Mouse (Mus musculus): ENCODE measurements around the gene Cdh20.

Gene Cdh20

DNA sequence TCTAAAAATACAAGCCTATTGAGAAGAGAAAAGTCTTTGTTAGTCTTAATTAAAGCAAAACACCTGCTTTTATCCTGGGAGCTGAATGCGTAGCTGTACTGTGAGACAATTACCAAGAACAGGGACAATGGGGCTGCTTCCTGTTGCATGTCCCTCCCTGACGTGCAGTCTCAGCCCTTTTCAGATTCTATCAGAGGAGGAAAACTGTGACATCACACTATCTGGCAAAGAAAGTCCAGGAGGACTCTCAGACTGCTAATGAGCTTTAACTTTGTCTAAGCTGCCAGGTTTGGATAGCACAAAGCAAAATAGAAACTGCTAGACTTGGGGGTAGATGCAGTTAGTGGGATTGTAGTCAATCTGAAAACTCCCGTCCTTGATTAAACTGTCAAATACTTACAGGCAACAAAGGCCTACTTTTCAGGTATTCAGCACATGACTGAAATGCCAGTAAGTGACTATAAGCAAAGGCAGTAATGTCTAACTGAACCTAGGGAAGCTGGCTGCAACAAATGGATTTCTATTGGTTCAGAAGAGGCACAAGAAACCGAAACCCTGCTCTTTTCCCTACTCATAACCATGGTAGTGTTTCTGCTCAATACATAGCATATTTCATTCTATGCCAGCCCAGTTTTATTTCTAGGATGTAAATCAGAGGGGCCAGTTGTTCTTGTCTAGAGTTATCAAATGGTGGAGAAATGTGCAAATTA, 70.0 kb downstream of the Cdh20 start:
- no peak for DNase-seq (ENCODE audit: low read depth, low spot score)
- Histone ChIP-seq H3K36me3 (ENCODE audit: control insufficient read depth, insufficient read depth, low read length, poor library complexity, severe bottlenecking) (no peaks in the 10 kb centered on the region), H3K27me3 (ENCODE audit: control insufficient read depth, insufficient read depth, low read length, poor library complexity, severe bottlenecking) (no peaks in the 10 kb centered on the region)

DNA sequence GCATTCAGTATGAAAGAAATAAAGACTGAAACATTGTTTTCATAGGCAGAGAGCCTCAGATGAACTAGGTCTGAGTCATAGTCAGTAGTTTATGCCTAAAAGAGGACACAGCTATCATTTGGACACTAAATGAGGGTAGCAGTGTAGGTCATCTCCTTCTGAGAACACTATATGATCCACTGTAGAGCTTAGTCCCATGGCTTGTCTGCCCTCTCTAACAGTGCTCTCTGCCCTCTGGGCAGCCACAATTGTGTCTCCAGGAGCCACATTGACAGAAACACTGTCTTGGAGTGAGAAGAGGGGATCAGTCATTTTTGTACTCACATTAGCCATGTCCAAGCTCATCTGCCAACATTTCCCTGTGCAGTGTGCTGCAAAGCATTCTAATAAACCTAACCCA, 70.7 kb downstream of the Cdh20 start:
- no peak for DNase-seq (ENCODE audit: low read depth, low spot score)
- H3K36me3 ChIP-seq (ENCODE audit: control insufficient read depth, insufficient read depth, low read length, poor library complexity, severe bottlenecking), result no peaks in the 10 kb centered on the region
- H3K27me3 ChIP-seq (ENCODE audit: control insufficient read depth, insufficient read depth, low read length, poor library complexity, severe bottlenecking), result no peaks in the 10 kb centered on the region

DNA sequence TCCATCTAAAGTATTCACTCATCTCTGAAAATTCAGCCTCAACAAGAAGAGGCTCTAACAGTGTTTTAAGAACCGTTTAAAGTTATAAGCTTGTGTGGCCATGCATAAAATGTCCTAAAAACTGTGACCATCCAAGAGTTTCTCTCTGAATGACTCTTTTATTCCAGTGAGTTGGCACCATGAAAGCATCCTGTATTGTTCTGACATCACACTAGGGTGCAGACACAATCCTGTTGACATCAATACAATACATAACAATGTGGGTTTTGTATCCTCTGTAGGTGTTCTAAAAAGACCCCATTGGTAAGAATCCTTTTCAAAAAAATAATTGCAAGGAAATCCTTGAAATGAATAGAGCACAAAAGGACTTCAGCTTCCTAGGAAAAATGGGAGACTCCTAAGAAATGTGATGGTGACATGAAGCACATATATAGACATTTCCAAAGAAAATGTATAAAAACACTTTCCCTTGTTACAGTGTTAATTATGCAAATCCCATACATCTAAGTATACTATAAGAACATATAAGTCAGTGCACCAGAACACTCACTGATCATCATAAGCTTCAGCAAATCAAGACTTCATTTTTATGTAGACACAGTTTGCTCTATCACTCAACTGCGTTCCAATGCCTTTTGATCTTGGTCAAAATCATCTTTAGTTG, 80.1 kb downstream of the Cdh20 start:
- DNase-seq (ENCODE audit: low read depth, low spot score), result no peak

DNA sequence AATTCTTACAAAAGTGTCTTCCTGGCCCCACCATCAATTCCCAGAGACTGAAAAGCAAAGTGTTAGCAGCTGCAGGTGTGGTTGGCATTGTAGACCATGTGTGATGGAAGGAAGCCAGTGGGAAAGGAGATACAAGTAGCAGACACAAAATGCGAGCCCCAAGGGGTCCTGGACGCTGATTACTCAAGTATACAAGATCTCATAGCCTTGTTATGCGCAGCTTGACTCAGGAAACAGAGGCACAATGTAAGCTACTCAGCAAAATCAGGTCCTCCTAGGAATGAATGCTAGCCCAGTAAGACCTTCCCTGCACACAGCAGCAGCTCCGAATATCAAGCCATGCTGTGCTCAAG, 80.6 kb downstream of the Cdh20 start:
- DNase-seq (ENCODE audit: low read depth, low spot score), result no peak
- H3K27me3 ChIP-seq (ENCODE audit: control insufficient read depth, insufficient read depth, low read length, poor library complexity, severe bottlenecking), result no peaks in the 10 kb centered on the region
- no peaks in the 10 kb centered on the region for H3K36me3 ChIP-seq (ENCODE audit: control insufficient read depth, insufficient read depth, low read length, poor library complexity, severe bottlenecking)

More for the DNA sequence above, 80.1 kb downstream of the Cdh20 start:
- Histone ChIP-seq H3K36me3 (ENCODE audit: control insufficient read depth, insufficient read depth, low read length, poor library complexity, severe bottlenecking) (no peaks in the 10 kb centered on the region), H3K27me3 (ENCODE audit: control insufficient read depth, insufficient read depth, low read length, poor library complexity, severe bottlenecking) (no peaks in the 10 kb centered on the region)

DNA sequence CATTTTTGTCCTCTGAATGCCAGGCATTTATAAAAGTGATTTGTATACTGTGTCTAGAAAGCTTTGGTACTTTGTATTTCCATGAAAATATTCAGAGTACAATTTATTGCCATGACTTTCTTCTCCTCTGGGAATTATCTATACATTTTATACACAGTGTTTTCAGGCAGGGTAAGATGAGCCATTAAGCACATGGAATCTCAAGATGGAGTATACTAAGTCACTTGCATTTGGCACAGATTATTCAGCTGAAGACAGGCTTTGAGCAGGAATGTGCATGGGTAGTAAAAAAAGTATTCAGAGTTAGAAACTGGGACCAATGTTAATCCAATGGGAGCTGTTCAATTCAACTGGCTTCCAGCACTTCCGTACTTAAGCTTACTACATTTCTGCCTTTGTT, 109.1 kb downstream of the Cdh20 start:
- Histone ChIP-seq H3K27me3 (ENCODE audit: control insufficient read depth, insufficient read depth, low read length, poor library complexity, severe bottlenecking) (no peaks in the 10 kb centered on the region), H3K36me3 (ENCODE audit: control insufficient read depth, insufficient read depth, low read length, poor library complexity, severe bottlenecking) (no peaks in the 10 kb centered on the region)
- DNase-seq (ENCODE audit: low read depth, low spot score), result no peak

DNA sequence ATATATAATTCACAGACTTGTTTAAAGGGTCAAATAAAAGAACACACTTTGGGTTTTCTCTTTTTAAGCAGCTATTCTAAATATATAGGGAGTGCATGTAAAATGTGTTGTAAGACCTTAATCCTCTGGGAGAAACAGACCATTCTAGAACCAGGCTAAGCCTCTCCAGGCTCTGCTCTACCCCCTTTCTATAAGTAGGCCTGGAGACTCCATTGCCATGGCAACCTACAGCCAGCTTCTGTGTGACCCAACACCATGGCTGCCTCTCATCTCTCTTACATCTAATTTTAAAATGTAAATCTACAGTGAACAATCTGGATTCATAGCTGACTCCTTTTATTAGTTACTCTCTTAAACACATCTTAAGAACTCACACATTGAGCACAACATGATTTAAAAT, 133.5 kb downstream of the Cdh20 start:
- no peaks in the 10 kb centered on the region for H3K36me3 ChIP-seq (ENCODE audit: control insufficient read depth, insufficient read depth, low read length, poor library complexity, severe bottlenecking)
- DNase-seq (ENCODE audit: low read depth, low spot score), result no peak

DNA sequence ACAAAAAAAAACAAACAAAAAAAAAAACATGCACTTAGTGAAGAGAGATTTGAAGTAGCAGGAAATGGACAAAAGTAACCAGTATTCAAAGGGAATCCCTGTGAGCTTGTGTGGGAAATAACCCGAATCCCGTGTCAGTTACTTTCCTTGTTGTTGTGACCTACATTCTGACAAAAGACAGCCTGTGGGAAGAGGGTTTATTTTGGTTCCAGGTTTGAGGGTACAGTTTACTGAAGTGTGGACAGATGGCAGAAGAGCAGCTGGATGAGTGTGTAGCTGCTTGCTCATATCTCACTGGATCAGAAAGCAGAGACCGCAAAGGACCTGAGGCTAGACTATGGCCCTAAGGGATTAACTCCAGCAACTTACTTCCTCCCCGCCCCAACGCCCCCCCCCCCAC, 135.1 kb downstream of the Cdh20 start:
- no peaks in the 10 kb centered on the region for H3K27me3 ChIP-seq (ENCODE audit: control insufficient read depth, insufficient read depth, low read length, poor library complexity, severe bottlenecking)
- DNase-seq (ENCODE audit: low read depth, low spot score), result no peak
- H3K36me3 ChIP-seq (ENCODE audit: control insufficient read depth, insufficient read depth, low read length, poor library complexity, severe bottlenecking), result no peaks in the 10 kb centered on the region

More for the DNA sequence above, 133.5 kb downstream of the Cdh20 start:
- H3K27me3 ChIP-seq (ENCODE audit: control insufficient read depth, insufficient read depth, low read length, poor library complexity, severe bottlenecking), result no peaks in the 10 kb centered on the region

DNA sequence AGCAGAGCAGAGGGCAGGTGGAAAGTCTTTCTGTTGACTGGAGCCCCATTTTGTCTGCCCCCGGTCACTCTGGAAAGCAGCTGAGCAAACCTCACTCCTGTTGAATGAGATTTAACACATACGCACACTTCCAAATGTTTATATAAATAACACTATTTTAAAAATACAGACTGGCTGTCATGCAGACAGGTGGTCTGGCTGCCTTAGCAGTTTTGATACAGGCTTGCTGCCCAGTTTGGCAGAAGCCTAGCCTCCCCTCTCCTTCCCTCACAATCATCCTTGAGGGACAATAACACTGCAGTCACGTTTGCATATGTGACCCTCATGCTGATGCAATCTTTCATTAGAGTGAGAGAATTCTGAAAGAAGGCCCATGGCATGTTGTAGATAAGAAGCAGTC, 144.1 kb downstream of the Cdh20 start:
- no peak for DNase-seq (ENCODE audit: low read depth, low spot score)

DNA sequence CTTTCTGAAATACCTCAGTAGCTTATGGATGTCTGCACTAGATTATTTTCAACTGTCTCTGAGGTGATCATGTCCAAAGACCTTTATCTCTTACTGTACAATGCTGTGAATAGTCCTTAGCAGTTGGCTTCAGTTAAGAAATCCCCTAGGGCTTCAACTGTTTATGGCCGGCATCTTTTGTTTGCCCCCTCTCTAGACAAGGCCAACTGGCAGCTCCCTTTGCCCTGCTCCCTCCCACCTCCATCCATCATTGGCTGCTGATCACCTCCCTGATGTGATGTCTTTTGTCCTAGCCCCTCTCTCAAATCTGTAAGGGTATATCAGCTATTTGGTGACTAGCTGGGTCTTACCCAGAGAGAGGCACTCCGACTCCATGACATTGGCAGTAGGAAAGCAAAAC, 148.2 kb downstream of the Cdh20 start:
- DNase-seq (ENCODE audit: low read depth, low spot score), result no peak
- no peaks in the 10 kb centered on the region for H3K27me3 ChIP-seq (ENCODE audit: control insufficient read depth, insufficient read depth, low read length, poor library complexity, severe bottlenecking)
- no peaks in the 10 kb centered on the region for H3K36me3 ChIP-seq (ENCODE audit: control insufficient read depth, insufficient read depth, low read length, poor library complexity, severe bottlenecking)

More for the DNA sequence above, 144.1 kb downstream of the Cdh20 start:
- H3K27me3 ChIP-seq (ENCODE audit: control insufficient read depth, insufficient read depth, low read length, poor library complexity, severe bottlenecking), result no peaks in the 10 kb centered on the region
- no peaks in the 10 kb centered on the region for H3K36me3 ChIP-seq (ENCODE audit: control insufficient read depth, insufficient read depth, low read length, poor library complexity, severe bottlenecking)

DNA sequence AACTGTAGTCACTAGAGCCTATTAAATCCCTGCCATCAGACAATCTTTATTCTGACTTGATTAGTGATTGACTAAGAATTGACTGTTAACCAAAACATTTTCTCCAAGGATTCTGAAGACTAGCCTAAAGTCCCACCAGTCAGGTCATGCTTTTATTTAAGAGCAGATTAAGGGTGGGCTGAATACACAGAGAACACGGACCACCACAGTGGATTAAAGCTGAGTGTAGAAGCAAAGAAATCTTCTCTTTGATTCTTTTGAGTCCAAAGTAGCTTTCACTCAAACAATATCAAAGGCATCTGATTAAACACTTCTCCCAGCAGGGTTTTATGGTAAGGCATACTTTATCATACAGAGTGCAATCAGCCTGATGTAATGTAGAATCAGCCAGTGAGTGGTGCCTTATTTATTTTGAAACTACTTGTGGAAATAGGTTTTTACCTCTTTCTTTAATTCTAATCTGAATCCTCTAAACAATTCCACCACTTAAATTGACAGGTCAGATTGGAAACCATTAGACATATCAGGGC, 149.0 kb downstream of the Cdh20 start:
- Histone ChIP-seq H3K27me3 (ENCODE audit: control insufficient read depth, insufficient read depth, low read length, poor library complexity, severe bottlenecking) (no peaks in the 10 kb centered on the region), H3K36me3 (ENCODE audit: control insufficient read depth, insufficient read depth, low read length, poor library complexity, severe bottlenecking) (no peaks in the 10 kb centered on the region)
- no peak for DNase-seq (ENCODE audit: low read depth, low spot score)

DNA sequence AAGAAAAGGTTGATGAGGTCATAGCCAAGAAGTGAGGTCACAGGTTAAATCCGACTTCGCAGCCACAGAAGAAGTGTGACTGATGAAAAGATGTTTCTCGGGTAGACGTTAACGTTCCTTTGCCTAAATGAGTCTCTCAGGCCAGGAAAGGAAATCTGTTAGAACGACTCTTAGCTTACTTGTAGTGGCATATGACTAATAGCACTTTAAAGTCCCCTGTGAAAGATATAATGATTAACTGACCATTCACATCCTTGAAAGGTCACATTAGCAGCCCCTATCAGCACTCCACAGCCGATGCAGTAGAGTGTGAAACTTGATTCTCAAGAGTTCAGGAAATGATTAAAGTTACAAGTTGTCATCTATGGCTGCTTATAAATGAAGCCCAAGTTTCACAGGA, 164.7 kb downstream of the Cdh20 start:
- DNase-seq (ENCODE audit: low read depth, low spot score), result no peak

DNA sequence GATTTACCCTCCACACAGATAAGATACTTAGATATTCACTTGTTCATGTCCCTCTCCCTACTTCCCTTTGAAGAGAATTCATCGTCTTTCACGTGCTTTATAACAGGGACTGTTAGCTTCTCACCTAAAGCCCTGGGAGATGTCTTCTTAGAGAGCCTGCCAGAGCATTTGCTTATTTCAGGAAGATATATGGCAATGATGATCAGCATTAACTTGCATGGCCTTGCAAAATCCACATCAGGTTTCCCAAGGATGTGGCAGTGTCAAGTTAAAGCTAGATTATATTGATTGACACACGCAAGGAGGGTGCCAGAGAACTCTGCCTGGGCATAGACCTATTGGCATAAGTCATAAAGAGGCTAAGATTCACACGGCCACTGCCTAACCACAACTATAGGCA, 168.6 kb downstream of the Cdh20 start:
- Histone ChIP-seq H3K36me3 (ENCODE audit: control insufficient read depth, insufficient read depth, low read length, poor library complexity, severe bottlenecking) (no peaks in the 10 kb centered on the region), H3K27me3 (ENCODE audit: control insufficient read depth, insufficient read depth, low read length, poor library complexity, severe bottlenecking) (no peaks in the 10 kb centered on the region)
- DNase-seq (ENCODE audit: low read depth, low spot score), result no peak

More for the DNA sequence above, 164.7 kb downstream of the Cdh20 start:
- no peaks in the 10 kb centered on the region for H3K27me3 ChIP-seq (ENCODE audit: control insufficient read depth, insufficient read depth, low read length, poor library complexity, severe bottlenecking)
- no peaks in the 10 kb centered on the region for H3K36me3 ChIP-seq (ENCODE audit: control insufficient read depth, insufficient read depth, low read length, poor library complexity, severe bottlenecking)

DNA sequence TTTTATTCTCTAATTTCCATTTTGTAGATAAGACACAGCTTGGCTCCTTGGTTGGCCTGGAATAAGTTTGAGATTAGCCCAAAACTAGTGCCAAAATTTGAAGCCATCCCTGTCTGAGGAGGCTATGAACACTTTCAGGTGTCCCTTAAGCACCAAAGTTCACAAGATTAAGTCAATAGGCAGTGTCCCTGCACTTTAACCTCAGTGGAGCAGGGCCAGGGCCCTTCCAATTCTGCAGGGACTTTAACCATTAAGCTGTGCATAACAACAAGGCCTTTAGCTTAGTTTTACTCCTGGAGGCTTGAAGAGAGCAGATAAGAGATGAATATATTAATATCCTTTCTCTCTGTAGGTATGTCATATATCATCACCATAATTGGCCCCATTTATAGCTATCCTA, 170.8 kb downstream of the Cdh20 start:
- H3K36me3 ChIP-seq (ENCODE audit: control insufficient read depth, insufficient read depth, low read length, poor library complexity, severe bottlenecking), result no peaks in the 10 kb centered on the region

DNA sequence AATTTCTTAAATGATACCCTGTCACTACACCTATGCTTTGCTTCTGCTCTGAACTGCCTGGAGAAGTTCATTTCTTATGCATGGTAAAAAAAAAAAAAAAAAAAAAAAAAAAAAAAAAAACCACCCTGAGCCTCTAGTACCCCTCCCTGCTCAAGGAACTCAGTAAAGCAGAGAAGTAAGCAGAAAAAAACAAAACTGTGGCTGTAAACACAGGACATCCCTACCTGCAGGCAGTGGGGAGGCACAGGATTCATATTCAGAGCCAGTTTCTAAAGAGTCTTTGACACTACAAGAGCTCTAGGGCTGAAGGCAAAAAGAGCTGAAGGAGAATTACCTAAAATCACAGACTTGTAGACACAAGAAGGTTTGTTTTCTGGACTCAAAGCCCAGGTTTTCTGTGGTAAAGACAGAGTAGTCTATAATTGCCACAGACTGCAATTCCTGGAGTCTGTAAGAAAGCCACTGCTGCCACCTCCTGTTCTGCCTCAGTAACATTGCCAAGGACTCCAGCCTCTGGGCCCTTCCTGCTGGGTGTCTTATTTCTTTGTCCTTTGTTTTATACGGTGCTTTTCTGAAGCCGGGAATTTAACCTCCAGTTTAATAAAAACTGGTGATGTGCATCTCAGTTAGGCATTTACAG, 176.3 kb downstream of the Cdh20 start:
- no peak for DNase-seq (ENCODE audit: low read depth, low spot score)
- H3K36me3 ChIP-seq (ENCODE audit: control insufficient read depth, insufficient read depth, low read length, poor library complexity, severe bottlenecking), result no peaks in the 10 kb centered on the region
- no peaks in the 10 kb centered on the region for H3K27me3 ChIP-seq (ENCODE audit: control insufficient read depth, insufficient read depth, low read length, poor library complexity, severe bottlenecking)

More for the DNA sequence above, 170.8 kb downstream of the Cdh20 start:
- DNase-seq (ENCODE audit: low read depth, low spot score), result no peak
- no peaks in the 10 kb centered on the region for H3K27me3 ChIP-seq (ENCODE audit: control insufficient read depth, insufficient read depth, low read length, poor library complexity, severe bottlenecking)

DNA sequence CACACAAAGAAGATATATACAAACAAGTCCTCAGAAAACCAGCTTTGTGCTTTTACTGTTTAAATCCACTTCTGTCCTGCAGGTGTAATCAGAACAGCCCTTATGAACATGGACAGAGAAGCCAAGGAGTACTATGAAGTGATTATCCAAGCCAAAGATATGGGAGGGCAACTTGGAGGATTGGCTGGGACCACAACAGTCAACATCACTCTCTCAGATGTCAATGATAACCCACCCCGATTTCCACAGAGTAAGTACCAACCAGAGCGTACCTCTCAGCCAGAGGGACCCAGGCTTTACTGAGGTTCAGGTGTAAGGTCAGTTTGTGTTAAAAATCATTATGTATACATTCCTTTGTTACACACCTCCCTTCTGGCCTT, 176.8 kb downstream of the Cdh20 start:
- no peak for DNase-seq (ENCODE audit: low read depth, low spot score)
- Histone ChIP-seq H3K27me3 (ENCODE audit: control insufficient read depth, insufficient read depth, low read length, poor library complexity, severe bottlenecking) (no peaks in the 10 kb centered on the region), H3K36me3 (ENCODE audit: control insufficient read depth, insufficient read depth, low read length, poor library complexity, severe bottlenecking) (no peaks in the 10 kb centered on the region)
